ENCODE assay signal across 10 mouse cellular contexts in the genomic region with DNA sequence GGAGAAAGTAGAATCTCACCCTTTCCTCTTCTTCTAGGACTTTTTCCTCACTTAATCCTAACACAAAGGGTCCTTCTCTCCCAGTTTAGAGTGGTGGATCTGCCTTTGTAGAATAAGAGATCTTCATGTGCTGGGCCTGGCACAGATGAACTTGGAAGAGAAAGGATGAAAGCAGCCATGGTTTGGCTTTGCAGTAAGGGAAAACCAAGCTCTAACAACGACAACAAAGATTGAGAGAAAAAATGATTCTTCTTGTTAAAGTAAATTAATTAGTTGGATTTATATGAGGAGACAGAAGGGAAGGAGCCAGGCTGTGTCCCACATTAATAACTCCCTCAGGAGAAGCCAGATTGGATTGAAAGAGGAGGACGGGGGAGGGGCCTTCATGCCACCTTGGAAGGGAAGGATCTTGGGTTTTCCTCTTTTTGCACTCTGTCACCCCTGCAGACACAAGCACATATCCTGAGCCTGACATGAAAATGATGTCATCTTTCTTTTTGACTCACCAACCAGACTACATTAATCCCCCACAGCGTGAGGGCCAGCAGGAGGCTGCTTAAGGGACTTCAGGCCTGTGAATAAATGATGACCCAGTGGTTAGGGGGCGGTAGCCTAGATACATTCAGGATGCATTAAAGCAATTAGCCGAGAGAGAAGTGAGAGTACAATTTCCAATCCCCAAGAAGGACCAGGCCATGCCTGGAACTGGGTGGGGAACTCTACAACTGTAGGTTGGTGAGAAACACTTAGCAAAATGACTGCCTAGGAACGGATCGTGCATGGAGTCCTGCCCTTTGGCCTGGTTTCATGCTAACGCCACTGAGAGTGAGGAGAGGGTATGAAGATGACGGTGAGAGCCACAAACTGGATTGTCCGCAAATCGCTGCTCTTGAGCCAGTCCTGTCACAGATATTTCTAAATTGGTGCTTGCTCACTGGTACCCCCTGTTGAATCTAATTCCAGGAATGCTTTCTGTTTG.
DNase-seq lines count a peak whose midpoint lies in the region; ATAC-seq and TF ChIP-seq lines count a peak whose summit lies in the region.
"Had no signal": no experiment of that assay in that cellular context is flagged by ENCODE, and none has a peak within 500 bp of the region (broad histone marks: within the 10 kb centered on the region; RNA-seq: fewer than 3 reads in every experiment).

No protein-coding gene starts in this region.

- no peak for TF ChIP-seq CTCF in layer of hippocampus, adult 2 months (conservative IDR thresholded peaks at IDR 0.05)
- TF ChIP-seq CTCF in hindbrain, postnatal 0 days (IDR thresholded peaks at IDR 0.05; ENCODE audit: low read depth), result no peak

- H3K4me3 ChIP-seq in layer of hippocampus, adult 2 months, result no peak overlapping the region
- no peak overlapping the region for H3K4me3 ChIP-seq in forebrain, embryonic 12.5 days (replicated peaks)
- H3K4me3 ChIP-seq in hindbrain, postnatal 0 days (ENCODE audit: low read length), result no peak overlapping the region
- no peak overlapping the region for H3K4me3 ChIP-seq in neural tube, embryonic 14.5 days (ENCODE audit: low read depth, low read length)
- no peak overlapping the region for H3K4me3 ChIP-seq in liver, embryonic 12.5 days

- no peak overlapping the region for H3K9ac ChIP-seq in forebrain, embryonic 12.5 days
- no peak overlapping the region for H3K9ac ChIP-seq in hindbrain, postnatal 0 days (replicated peaks; ENCODE audit: low read length)
- no peak overlapping the region for H3K9ac ChIP-seq in neural tube, embryonic 14.5 days (replicated peaks; ENCODE audit: low read depth, low read length)
- H3K9ac ChIP-seq in liver, embryonic 12.5 days, result no peak overlapping the region

- peak overlapping the region; percentile 36 for H3K27ac ChIP-seq in layer of hippocampus, adult 2 months
- peak overlapping the region; percentile 21; the same call in 1 of the 2 replicates for H3K27ac ChIP-seq in forebrain, embryonic 12.5 days
- peak overlapping the region; percentile 60; the same call in 1 of the 2 replicates for H3K27ac ChIP-seq in hindbrain, postnatal 0 days
- no peak overlapping the region for H3K27ac ChIP-seq in neural tube, embryonic 14.5 days (ENCODE audit: low read depth, low read length)
- no peak overlapping the region for H3K27ac ChIP-seq in liver, embryonic 12.5 days

- no peaks in the 10 kb centered on the region for H3K9me3 ChIP-seq in forebrain, embryonic 12.5 days
- H3K9me3 ChIP-seq in hindbrain, postnatal 0 days (ENCODE audit: low read length), result no peaks in the 10 kb centered on the region
- H3K9me3 ChIP-seq in neural tube, embryonic 14.5 days (ENCODE audit: control insufficient read depth, low read length), result no peaks in the 10 kb centered on the region
- H3K9me3 ChIP-seq in liver, embryonic 12.5 days (replicated peaks), result no peaks in the 10 kb centered on the region

- peak; percentile 63; the same call in 1 of the 2 replicates for ATAC-seq in forebrain, embryonic 12.5 days (ENCODE audit: low FRiP score)
- ATAC-seq in hindbrain, postnatal 0 days, result peak; percentile 38; the same call in 1 of the 2 replicates
- ATAC-seq in neural tube, embryonic 14.5 days (ENCODE audit: low read depth), result peak; percentile 23; the same call in 1 of the 2 replicates
- no peak for ATAC-seq in liver, embryonic 12.5 days
- ATAC-seq: activated CD4-positive, CD25-positive, alpha-beta regulatory T cell, adult 4 months had no signal

- no peak overlapping the region for H3K4me2 ChIP-seq in forebrain, embryonic 12.5 days
- H3K4me2 ChIP-seq in hindbrain, postnatal 0 days (ENCODE audit: low read depth, low read length), result no peak overlapping the region
- H3K4me2 ChIP-seq in neural tube, embryonic 14.5 days (ENCODE audit: low read depth, low read length), result no peak overlapping the region
- no peak overlapping the region for H3K4me2 ChIP-seq in liver, embryonic 12.5 days

- H3K27me3 ChIP-seq in forebrain, embryonic 12.5 days, result no peaks in the 10 kb centered on the region
- H3K27me3 ChIP-seq in hindbrain, postnatal 0 days (ENCODE audit: insufficient read depth, low read length), result no peaks in the 10 kb centered on the region
- no peaks in the 10 kb centered on the region for H3K27me3 ChIP-seq in neural tube, embryonic 14.5 days (ENCODE audit: control insufficient read depth, insufficient read depth, low read length)
- no peaks in the 10 kb centered on the region for H3K27me3 ChIP-seq in liver, embryonic 12.5 days (replicated peaks)

- WGBS in forebrain, embryonic 12.5 days, result 49% methylated on average over 11 of the region's 11 CpGs
- 42% methylated on average over 11 of the region's 11 CpGs for whole genome bisulfite sequencing in hindbrain, postnatal 0 days
- 51% methylated on average over 11 of the region's 11 CpGs for WGBS in neural tube, embryonic 14.5 days
- 63% methylated on average over 11 of the region's 11 CpGs for WGBS in liver, embryonic 12.5 days (ENCODE audit: insufficient replicate concordance)

- peaks cover 52% of the 10 kb centered on the region for H3K4me1 ChIP-seq in forebrain, embryonic 12.5 days
- peaks cover 40% of the 10 kb centered on the region for H3K4me1 ChIP-seq in hindbrain, postnatal 0 days (ENCODE audit: insufficient read depth, low read length)
- H3K4me1 ChIP-seq in neural tube, embryonic 14.5 days (ENCODE audit: control insufficient read depth, insufficient read depth, low read length), result peaks cover 9% of the 10 kb centered on the region
- peaks cover 6% of the 10 kb centered on the region for H3K4me1 ChIP-seq in liver, embryonic 12.5 days

- H3K36me3 ChIP-seq in forebrain, embryonic 12.5 days (replicated peaks), result no peaks in the 10 kb centered on the region
- no peaks in the 10 kb centered on the region for H3K36me3 ChIP-seq in hindbrain, postnatal 0 days (ENCODE audit: insufficient read depth, low read length)
- no peaks in the 10 kb centered on the region for H3K36me3 ChIP-seq in neural tube, embryonic 14.5 days (ENCODE audit: control insufficient read depth, insufficient read depth, low read length)
- H3K36me3 ChIP-seq in liver, embryonic 12.5 days, result no peaks in the 10 kb centered on the region

- no peak for DNase-seq in layer of hippocampus, adult 2 months (ENCODE audit: low spot score in 2 of 2)
- no peak for DNase-seq in layer of hippocampus, adult 9-11 months
- no peak for DNase-seq in hindbrain, postnatal 0 days (ENCODE audit: low spot score)
- no peak for DNase-seq in thymus, postnatal 14 days
- no peak for DNase-seq in right cerebral cortex, adult 18-20 months
- DNase-seq: right cerebral cortex, postnatal 25 days had no signal

Comparison
In these comparisons a context has a peak if more than half of its experiments do, and no peak if none do; other contexts are left out.
1. H3K27ac ChIP-seq: peak in layer of hippocampus, adult 2 months (single experiment), forebrain, embryonic 12.5 days (single experiment) and hindbrain, postnatal 0 days (single experiment); none in neural tube, embryonic 14.5 days (single experiment) and liver, embryonic 12.5 days (single experiment).